Mouse (Mus musculus) G1E (cell line): ENCODE measurements around the gene Klf12.

Experiments used
- CTCF ChIP-seq: IDR thresholded peaks from 2 replicates; pipeline ENCODE4 v1.5.1; 2012; ENCODE audit warnings: low read depth, low read length, inconsistent platforms, mixed read lengths
- GATA1 ChIP-seq: IDR thresholded peaks from 2 replicates; pipeline ENCODE4 v1.6.1; 2012; ENCODE audit warnings: borderline replicate concordance, low read length, inconsistent platforms, mixed read lengths
- TAL1 ChIP-seq: conservative IDR thresholded peaks from 2 replicates; pipeline ENCODE4 v1.6.1; 2012; ENCODE audit warnings: low read depth, low read length, inconsistent platforms, mixed read lengths

DNA sequence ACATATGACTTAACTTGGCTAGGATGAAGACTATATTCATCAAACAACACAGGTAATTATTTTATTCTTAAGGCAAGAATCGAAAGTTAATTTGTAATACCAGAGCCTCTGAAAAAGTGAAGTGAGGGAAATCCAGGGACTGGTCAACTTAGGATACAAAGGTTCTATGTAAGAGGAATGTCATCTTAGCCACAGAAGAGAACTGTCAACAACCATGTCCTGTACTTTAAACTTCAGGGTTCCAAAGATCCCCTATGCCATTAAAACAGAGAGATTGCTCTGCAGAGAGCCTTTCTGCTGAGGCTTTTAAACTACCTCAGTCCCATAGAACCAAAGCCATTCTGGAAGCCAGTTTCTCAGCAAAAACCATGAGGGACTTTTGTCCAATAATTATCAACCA is 144.1 kb downstream of the Klf12 start:
- no peak for TF ChIP-seq CTCF
- no peak for TF ChIP-seq GATA1
- no peak for TF ChIP-seq TAL1
